Mouse (Mus musculus): Measurements from ENCODE around the gene Tnrc18. TPM values are rescaled to one million over a fixed set of nuclear protein-coding genes. Genes with fewer than 3 reads are reported as not detected.

Tnrc18 gene
- polyA plus RNA-seq, 1 experiment from 2014 or later, result 36.4 TPM

GRCm38 (mm10) chr5:142731916-142732315 lies 85.5 kb downstream of the Tnrc18 start:
- ATAC-seq (ENCODE audit: low read depth), result no peak
- H3K4me2 ChIP-seq (ENCODE audit: low read depth, low read length), result no peak overlapping the region
- 93% methylated on average over 11 of the region's 11 CpGs for WGBS

DNA sequence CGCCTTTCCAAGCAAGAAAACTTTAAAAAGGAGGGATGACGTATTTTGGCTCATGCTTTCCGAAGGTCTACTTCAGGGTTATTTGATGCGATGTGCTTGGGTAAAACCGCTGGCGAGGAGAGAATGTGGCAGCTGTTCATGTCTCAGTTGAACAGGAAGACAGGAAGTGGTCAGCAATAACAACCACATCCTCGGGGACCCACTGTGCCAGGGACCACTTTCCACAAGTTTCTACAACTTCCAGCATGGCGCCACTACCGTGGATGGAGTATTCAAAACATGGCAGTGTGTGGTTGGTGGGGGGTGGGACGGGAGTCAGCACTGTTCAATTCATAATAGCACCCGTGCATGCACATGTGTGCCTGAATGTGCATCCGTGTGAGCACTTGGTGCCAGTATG lies 87.2 kb downstream of the Tnrc18 start:
- 90% methylated on average over 12 of the region's 12 CpGs for WGBS
- ATAC-seq (ENCODE audit: low read depth), result no peak

More at GRCm38 (mm10) chr5:142731916-142732315, 85.5 kb downstream of the Tnrc18 start:
- no peaks in the 10 kb centered on the region for H3K4me1 ChIP-seq (ENCODE audit: control insufficient read depth, insufficient read depth, low read length)
- H3K36me3 ChIP-seq (ENCODE audit: control insufficient read depth, insufficient read depth, low read length), result peaks cover 95% of the 10 kb centered on the region
- no peaks in the 10 kb centered on the region for H3K9me3 ChIP-seq (ENCODE audit: control insufficient read depth, low read length)
- H3K9ac ChIP-seq (replicated peaks; ENCODE audit: low read depth, low read length), result no peak overlapping the region
- H3K4me3 ChIP-seq (ENCODE audit: low read depth, low read length), result no peak overlapping the region
- H3K27me3 ChIP-seq (ENCODE audit: control insufficient read depth, insufficient read depth, low read length), result no peaks in the 10 kb centered on the region
- no peak overlapping the region for H3K27ac ChIP-seq (ENCODE audit: low read depth, low read length)

DNA sequence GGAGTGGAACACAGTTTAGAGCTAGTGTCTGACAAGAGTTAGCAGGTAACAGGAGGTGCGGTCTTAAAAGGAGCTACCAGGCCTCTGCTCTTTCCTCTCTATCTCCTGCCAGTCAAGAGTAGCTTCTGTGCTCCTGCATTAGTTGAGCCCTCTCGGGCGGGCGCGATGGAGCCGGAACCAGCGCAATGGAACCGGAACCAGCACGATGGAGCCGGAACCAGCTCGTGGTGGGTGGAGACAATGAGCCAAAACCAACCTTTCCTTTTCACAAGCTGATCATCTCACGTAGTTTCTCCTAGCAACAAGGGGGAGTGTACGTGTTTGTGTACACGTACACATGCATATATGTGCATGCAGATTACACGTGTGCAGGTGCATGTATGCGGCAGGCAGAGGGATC lies 89.2 kb downstream of the Tnrc18 start:
- H3K4me2 ChIP-seq (ENCODE audit: low read depth, low read length), result no peak overlapping the region
- H3K27ac ChIP-seq (ENCODE audit: low read depth, low read length), result no peak overlapping the region
- WGBS, result 96% methylated on average over 16 of the region's 16 CpGs
- H3K4me1 ChIP-seq (ENCODE audit: control insufficient read depth, insufficient read depth, low read length), result no peaks in the 10 kb centered on the region
- no peaks in the 10 kb centered on the region for H3K9me3 ChIP-seq (ENCODE audit: control insufficient read depth, low read length)
- H3K9ac ChIP-seq (replicated peaks; ENCODE audit: low read depth, low read length), result no peak overlapping the region
- H3K27me3 ChIP-seq (ENCODE audit: control insufficient read depth, insufficient read depth, low read length), result no peaks in the 10 kb centered on the region
- H3K36me3 ChIP-seq (ENCODE audit: control insufficient read depth, insufficient read depth, low read length), result peaks cover 82% of the 10 kb centered on the region
- ATAC-seq (ENCODE audit: low read depth), result no peak
- H3K4me3 ChIP-seq (ENCODE audit: low read depth, low read length), result no peak overlapping the region

More for the DNA sequence above, 87.2 kb downstream of the Tnrc18 start:
- Histone ChIP-seq H3K4me2 (ENCODE audit: low read depth, low read length) (no peak overlapping the region), H3K9ac (replicated peaks; ENCODE audit: low read depth, low read length) (no peak overlapping the region), H3K4me1 (ENCODE audit: control insufficient read depth, insufficient read depth, low read length) (no peaks in the 10 kb centered on the region), H3K27ac (ENCODE audit: low read depth, low read length) (no peak overlapping the region), H3K9me3 (ENCODE audit: control insufficient read depth, low read length) (no peaks in the 10 kb centered on the region), H3K36me3 (ENCODE audit: control insufficient read depth, insufficient read depth, low read length) (peaks cover 97% of the 10 kb centered on the region), H3K27me3 (ENCODE audit: control insufficient read depth, insufficient read depth, low read length) (no peaks in the 10 kb centered on the region), H3K4me3 (ENCODE audit: low read depth, low read length) (no peak overlapping the region)

DNA sequence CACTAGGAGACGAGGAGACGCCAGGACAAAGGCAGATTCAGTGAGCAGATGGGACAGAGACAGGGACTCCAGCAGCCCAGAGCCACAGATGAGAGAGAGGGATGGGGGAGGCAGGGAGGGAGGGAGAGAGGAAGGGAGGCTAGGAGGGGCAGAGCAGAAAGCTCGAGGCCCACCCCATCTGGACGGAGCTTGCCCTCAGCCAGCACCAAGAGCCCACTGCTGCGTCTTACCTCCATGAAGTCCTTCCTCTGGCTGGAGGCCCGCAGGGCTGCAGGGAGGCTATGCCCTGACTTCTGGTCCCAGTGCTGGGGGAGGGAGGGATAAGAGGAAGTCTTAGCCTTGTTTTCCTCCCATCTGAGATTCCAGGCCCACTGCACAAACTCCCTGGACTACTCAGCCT lies 90.7 kb downstream of the Tnrc18 start:
- WGBS, result 82% methylated on average over 6 of the region's 6 CpGs
- no peak overlapping the region; the same call in 1 of the 2 replicates for H3K27ac ChIP-seq (ENCODE audit: low read depth, low read length)
- no peak for ATAC-seq (ENCODE audit: low read depth)

DNA sequence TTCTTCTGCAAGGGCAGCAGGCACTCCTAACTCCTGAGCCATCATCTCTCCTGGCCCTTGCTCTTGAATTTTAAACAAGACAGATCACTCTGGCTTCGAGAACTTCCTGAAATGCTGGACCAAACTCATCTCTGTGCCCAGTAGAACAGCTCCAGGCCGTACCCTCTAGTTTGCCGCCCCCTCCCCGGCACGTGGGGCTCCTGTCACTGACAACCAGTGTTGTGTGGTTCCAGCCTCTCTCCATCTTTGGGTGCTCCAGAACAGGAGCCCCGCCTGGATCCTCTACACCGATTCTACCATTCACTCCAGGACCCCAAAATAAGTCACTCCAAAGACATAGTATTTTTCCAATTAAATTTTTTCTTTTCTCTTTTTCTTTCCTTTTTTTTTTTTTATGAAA lies 93.2 kb downstream of the Tnrc18 start:
- H3K4me3 ChIP-seq (ENCODE audit: low read depth, low read length), result no peak overlapping the region
- H3K9ac ChIP-seq (replicated peaks; ENCODE audit: low read depth, low read length), result no peak overlapping the region
- no peak overlapping the region for H3K27ac ChIP-seq (ENCODE audit: low read depth, low read length)
- H3K9me3 ChIP-seq (ENCODE audit: control insufficient read depth, low read length), result no peaks in the 10 kb centered on the region
- no peaks in the 10 kb centered on the region for H3K27me3 ChIP-seq (ENCODE audit: control insufficient read depth, insufficient read depth, low read length)
- no peaks in the 10 kb centered on the region for H3K4me1 ChIP-seq (ENCODE audit: control insufficient read depth, insufficient read depth, low read length)
- no peak for ATAC-seq (ENCODE audit: low read depth)
- no peak overlapping the region for H3K4me2 ChIP-seq (ENCODE audit: low read depth, low read length)
- H3K36me3 ChIP-seq (ENCODE audit: control insufficient read depth, insufficient read depth, low read length), result peaks cover 52% of the 10 kb centered on the region
- WGBS, result 88% methylated on average over 7 of the region's 7 CpGs

More for the DNA sequence above, 90.7 kb downstream of the Tnrc18 start:
- Histone ChIP-seq H3K36me3 (ENCODE audit: control insufficient read depth, insufficient read depth, low read length) (peaks cover 69% of the 10 kb centered on the region), H3K27me3 (ENCODE audit: control insufficient read depth, insufficient read depth, low read length) (no peaks in the 10 kb centered on the region), H3K4me1 (ENCODE audit: control insufficient read depth, insufficient read depth, low read length) (no peaks in the 10 kb centered on the region), H3K9ac (replicated peaks; ENCODE audit: low read depth, low read length) (no peak overlapping the region), H3K4me3 (ENCODE audit: low read depth, low read length) (no peak overlapping the region), H3K9me3 (ENCODE audit: control insufficient read depth, low read length) (no peaks in the 10 kb centered on the region), H3K4me2 (ENCODE audit: low read depth, low read length) (no peak overlapping the region)

- 12% methylated on average over 7 of the region's 7 CpGs for WGBS
- peaks cover 50% of the 10 kb centered on the region for H3K36me3 ChIP-seq (ENCODE audit: control insufficient read depth, insufficient read depth, low read length)
- peak; percentile 86 for ATAC-seq (ENCODE audit: low read depth)
- H3K4me1 ChIP-seq (ENCODE audit: control insufficient read depth, insufficient read depth, low read length), result no peaks in the 10 kb centered on the region
- H3K9me3 ChIP-seq (ENCODE audit: control insufficient read depth, low read length), result no peaks in the 10 kb centered on the region
- H3K27ac ChIP-seq (ENCODE audit: low read depth, low read length), result no peak overlapping the region
- H3K9ac ChIP-seq (replicated peaks; ENCODE audit: low read depth, low read length), result no peak overlapping the region
- no peak overlapping the region for H3K4me3 ChIP-seq (ENCODE audit: low read depth, low read length)
- no peaks in the 10 kb centered on the region for H3K27me3 ChIP-seq (ENCODE audit: control insufficient read depth, insufficient read depth, low read length)
- H3K4me2 ChIP-seq (ENCODE audit: low read depth, low read length), result no peak overlapping the region
Measured at GRCm38 (mm10) chr5:142723520-142724133, 93.8 kb downstream of the Tnrc18 start.

DNA sequence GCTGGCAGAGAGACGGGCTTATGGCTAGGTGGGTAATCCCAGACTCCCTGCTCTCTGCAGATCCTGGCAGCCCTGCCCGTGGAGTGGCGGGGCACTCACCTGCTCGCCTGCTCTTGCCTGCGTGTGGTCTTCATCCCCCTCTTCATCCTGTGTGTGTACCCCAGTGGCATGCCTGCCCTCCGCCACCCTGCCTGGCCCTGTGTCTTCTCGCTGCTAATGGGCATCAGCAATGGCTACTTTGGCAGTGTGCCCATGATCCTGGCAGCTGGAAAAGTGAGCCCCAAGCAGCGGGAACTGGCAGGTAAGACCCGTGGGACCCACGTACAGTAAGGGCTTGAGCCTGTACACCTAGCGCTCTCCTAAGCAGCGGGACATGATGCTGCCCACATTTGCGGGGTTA lies 97.6 kb downstream of the Tnrc18 start:
- Histone ChIP-seq H3K9ac (replicated peaks; ENCODE audit: low read depth, low read length) (no peak overlapping the region), H3K4me3 (ENCODE audit: low read depth, low read length) (no peak overlapping the region), H3K36me3 (ENCODE audit: control insufficient read depth, insufficient read depth, low read length) (peaks cover 18% of the 10 kb centered on the region), H3K27ac (ENCODE audit: low read depth, low read length) (no peak overlapping the region), H3K9me3 (ENCODE audit: control insufficient read depth, low read length) (no peaks in the 10 kb centered on the region), H3K4me2 (ENCODE audit: low read depth, low read length) (no peak overlapping the region), H3K27me3 (ENCODE audit: control insufficient read depth, insufficient read depth, low read length) (no peaks in the 10 kb centered on the region), H3K4me1 (ENCODE audit: control insufficient read depth, insufficient read depth, low read length) (no peaks in the 10 kb centered on the region)
- 85% methylated on average over 11 of the region's 13 CpGs for WGBS
- ATAC-seq (ENCODE audit: low read depth), result no peak

DNA sequence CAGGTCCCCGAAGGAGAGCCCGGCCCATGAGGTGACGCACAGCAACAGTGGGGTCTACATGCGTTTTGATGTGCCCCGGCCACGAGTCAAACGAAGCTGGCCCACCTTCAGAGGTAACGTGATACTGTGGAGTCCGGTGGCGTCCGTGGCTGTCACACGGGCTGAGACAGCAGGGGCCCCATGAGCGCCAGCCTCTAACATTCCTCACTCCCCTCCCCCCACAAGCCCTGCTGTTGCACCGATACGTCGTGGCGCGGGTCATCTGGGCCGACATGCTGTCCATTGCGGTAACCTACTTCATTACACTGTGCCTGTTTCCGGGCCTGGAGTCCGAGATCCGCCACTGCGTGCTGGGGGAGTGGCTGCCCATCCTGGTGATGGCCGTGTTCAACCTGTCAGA lies 99.0 kb downstream of the Tnrc18 start:
- Histone ChIP-seq H3K36me3 (ENCODE audit: control insufficient read depth, insufficient read depth, low read length) (peaks cover 27% of the 10 kb centered on the region), H3K9me3 (ENCODE audit: control insufficient read depth, low read length) (no peaks in the 10 kb centered on the region), H3K4me3 (ENCODE audit: low read depth, low read length) (no peak overlapping the region), H3K4me2 (ENCODE audit: low read depth, low read length) (no peak overlapping the region), H3K9ac (replicated peaks; ENCODE audit: low read depth, low read length) (no peak overlapping the region), H3K27me3 (ENCODE audit: control insufficient read depth, insufficient read depth, low read length) (no peaks in the 10 kb centered on the region), H3K4me1 (ENCODE audit: control insufficient read depth, insufficient read depth, low read length) (no peaks in the 10 kb centered on the region), H3K27ac (ENCODE audit: low read depth, low read length) (no peak overlapping the region)
- WGBS, result 66% methylated on average over 25 of the region's 25 CpGs
- no peak for ATAC-seq (ENCODE audit: low read depth)

DNA sequence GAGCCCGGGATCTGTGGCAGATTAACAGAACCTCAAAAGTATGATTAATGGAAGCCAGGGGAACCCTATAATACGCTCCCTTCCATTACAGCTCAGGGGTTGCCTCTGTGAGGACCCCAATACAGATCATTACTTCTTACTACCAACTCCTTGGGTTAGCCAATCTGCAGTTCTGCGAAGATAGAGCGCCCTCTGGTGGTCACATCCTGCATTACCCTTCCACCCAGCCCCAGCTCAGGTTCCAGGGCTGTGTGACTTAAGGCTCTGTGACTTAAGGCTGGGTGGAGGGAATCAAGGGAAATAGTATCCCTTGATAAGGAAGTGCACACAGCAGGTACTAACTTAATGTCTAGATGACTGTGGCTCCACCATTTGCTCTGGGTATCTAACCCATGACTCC lies 99.4 kb downstream of the Tnrc18 start:
- no peak overlapping the region for H3K4me3 ChIP-seq (ENCODE audit: low read depth, low read length)
- H3K27me3 ChIP-seq (ENCODE audit: control insufficient read depth, insufficient read depth, low read length), result no peaks in the 10 kb centered on the region
- H3K9me3 ChIP-seq (ENCODE audit: control insufficient read depth, low read length), result no peaks in the 10 kb centered on the region
- WGBS, result 25% methylated on average over 4 of the region's 4 CpGs
- H3K4me2 ChIP-seq (ENCODE audit: low read depth, low read length), result no peak overlapping the region
- ATAC-seq (ENCODE audit: low read depth), result peak; percentile 45; the same call in 1 of the 2 replicates
- peaks cover 27% of the 10 kb centered on the region for H3K36me3 ChIP-seq (ENCODE audit: control insufficient read depth, insufficient read depth, low read length)
- H3K27ac ChIP-seq (ENCODE audit: low read depth, low read length), result no peak overlapping the region
- H3K9ac ChIP-seq (replicated peaks; ENCODE audit: low read depth, low read length), result no peak overlapping the region
- H3K4me1 ChIP-seq (ENCODE audit: control insufficient read depth, insufficient read depth, low read length), result no peaks in the 10 kb centered on the region

Measured in neural tube, embryonic 14.5 days (tissue).